Mouse (Mus musculus) C2C12 (cell line): ENCODE data around the gene Ccna1.

Experiments used
- CEBPB ChIP-seq: IDR thresholded peaks from one replicate; pipeline ENCODE4 v1.6.1; 2011; ENCODE audit warnings: low read depth, mild to moderate bottlenecking, control low read depth, moderate library complexity
- CTCF ChIP-seq: IDR thresholded peaks from one replicate; pipeline ENCODE4 v1.5.1; 2011; ENCODE audit not compliant: control insufficient read depth, insufficient read depth, insufficient read length
- MAX ChIP-seq: IDR thresholded peaks from one replicate; pipeline ENCODE4 v1.6.1; 2011; ENCODE audit warnings: mild to moderate bottlenecking, control low read depth
- MYOD1 ChIP-seq: IDR thresholded peaks from one replicate; pipeline ENCODE4 v1.6.1; 2011; ENCODE audit warnings: low read depth; ENCODE audit not compliant: control insufficient read depth, insufficient read length
- MYOG ChIP-seq: IDR thresholded peaks from one replicate; pipeline ENCODE4 v1.6.1; 2011; ENCODE audit not compliant: control insufficient read depth, insufficient read length; ENCODE audit errors: extremely low read depth
- USF1 ChIP-seq: IDR thresholded peaks from one replicate; pipeline ENCODE4 v1.6.1; 2011; ENCODE audit warnings: low read depth, mild to moderate bottlenecking, control low read depth, moderate library complexity

DNA sequence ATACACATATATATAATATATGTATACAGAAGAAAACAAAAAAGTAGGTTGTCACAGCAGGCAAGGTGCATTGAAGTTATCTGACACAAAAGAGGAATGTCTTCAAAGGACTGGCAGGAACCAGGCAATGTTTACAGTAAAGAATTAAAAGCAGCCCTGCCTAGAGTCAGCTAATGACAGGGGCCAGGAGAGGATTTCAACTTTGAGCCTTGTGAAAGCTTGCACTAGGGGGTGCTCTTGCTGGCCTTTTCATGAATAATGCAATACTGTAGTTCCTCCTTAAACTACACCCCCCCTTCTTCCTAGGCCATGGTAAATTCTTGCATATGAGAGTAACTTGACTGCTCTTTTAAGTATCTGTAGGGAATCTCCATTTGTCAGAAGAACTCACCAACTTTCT is 45.8 kb upstream of the Ccna1 start:
- TF ChIP-seq CTCF (no peak), MAX (no peak), USF1 (no peak), CEBPB (no peak), MYOG (no peak), MYOD1 (no peak)
